Mouse (Mus musculus): ENCODE data around the gene Srrd.
A peak's percentile ranks its signal among the peaks of the same experiment; 100 is the strongest.
"Not testable (repeated sequence)": the region's sequence is repeated elsewhere in the genome, so short reads cannot be mapped to it uniquely, and the experiment has no call there.

Srrd gene

GRCm38 (mm10) chr5:112320379-112320778 is 22.5 kb downstream of the Srrd start:
- DNase-seq (ENCODE audit: low spot score in 2 of 2) = peak in 1 of 2 experiments; percentile 42

GRCm38 (mm10) chr5:112319343-112319742 is 23.5 kb downstream of the Srrd start:
- DNase-seq (ENCODE audit: low spot score in 2 of 2) = not testable (repeated sequence)

DNA sequence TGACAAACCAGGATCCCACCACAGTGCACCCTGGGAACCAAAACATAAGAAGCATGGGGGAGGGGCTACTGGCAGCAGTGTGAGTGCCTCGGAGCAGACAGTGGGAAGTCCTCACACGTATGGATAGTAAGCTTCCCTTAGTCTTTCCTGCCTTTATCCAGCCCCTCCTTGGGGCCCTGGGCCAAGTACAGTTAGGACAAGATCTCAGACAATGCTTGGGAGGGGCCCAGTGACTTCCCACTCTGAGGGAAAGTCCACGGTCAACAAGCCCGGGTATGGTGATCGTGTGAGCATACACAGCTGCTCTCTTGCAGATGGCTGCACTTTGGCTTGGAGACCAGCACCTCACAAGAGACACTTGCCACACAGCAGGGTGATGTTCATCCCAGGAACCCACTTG is 25.5 kb downstream of the Srrd start:
- DNase-seq (ENCODE audit: low spot score in 2 of 2) = no peak

DNA sequence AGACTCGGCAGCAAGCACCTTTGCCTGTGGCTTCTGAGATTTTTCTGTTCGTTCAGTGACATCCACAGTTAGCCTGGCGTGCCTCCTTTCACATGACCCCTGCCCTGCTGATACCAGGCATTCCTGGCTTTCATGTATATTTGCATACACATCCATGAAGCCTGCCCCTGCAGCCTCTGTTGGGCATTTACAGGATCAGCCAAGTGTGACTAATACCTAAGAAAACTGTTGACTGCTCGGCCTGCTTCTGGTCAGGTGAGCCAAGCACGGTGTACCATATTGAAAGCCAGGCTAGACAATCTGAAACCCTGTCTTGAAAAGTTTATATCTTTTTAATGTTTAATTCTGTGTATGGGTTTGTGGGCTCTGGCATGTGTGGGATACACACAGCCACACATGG is 26.4 kb downstream of the Srrd start:
- DNase-seq (ENCODE audit: low spot score in 2 of 2) = no peak

- DNase-seq (ENCODE audit: low spot score in 2 of 2) = no peak
Observed at GRCm38 (mm10) chr5:112313222-112313885, 29.5 kb downstream of the Srrd start.

GRCm38 (mm10) chr5:112305842-112306241 is 37.0 kb downstream of the Srrd start:
- no peak for DNase-seq (ENCODE audit: low spot score in 2 of 2)

DNA sequence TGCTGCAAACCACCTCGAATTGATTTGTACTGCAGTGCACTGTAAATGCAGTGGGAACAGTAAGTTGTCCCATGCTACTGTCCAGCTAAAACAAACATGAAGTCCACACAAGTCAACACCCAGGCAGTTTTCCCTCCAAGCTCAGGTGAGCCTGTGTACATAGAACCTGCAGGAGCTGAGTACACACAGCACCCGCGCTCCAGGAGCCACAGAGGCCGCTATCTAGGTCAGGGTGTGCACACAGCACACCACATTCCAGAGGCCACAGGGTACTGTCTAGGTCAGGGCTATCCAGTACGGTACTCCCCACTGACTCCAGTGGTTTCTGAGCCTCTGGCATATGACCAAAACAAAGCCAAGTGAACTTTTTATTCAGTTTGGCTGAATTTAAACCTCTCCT is 40.5 kb downstream of the Srrd start:
- no peak for DNase-seq (ENCODE audit: low spot score in 2 of 2)

DNA sequence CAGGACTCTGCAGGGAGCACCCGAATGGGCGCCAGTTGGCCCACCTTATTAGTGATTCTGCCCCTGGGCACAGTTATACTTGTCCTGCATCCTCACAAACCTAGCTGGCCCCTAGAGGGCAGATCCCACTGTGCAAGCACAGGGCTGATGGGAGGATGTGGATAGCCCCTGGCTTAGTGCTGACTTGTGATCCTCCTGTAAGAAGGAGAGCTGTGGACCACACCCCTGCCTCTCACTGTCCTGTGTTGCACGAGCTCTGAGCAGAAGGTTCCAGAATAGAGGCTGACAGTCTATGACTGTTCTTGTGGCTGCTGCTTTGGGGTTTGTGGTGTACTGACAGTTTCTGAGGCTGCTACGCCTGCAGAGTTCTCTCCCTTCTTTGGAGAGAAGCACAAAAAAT is 41.1 kb downstream of the Srrd start:
- DNase-seq (ENCODE audit: low spot score in 2 of 2) = no peak

- no peak for DNase-seq (ENCODE audit: low spot score in 2 of 2)
Observed at GRCm38 (mm10) chr5:112300721-112301308, 42.0 kb downstream of the Srrd start.

- no peak for DNase-seq (ENCODE audit: low spot score in 2 of 2)
Observed at GRCm38 (mm10) chr5:112300112-112300511, 42.7 kb downstream of the Srrd start.

GRCm38 (mm10) chr5:112299399-112299798 is 43.4 kb downstream of the Srrd start:
- no peak for DNase-seq (ENCODE audit: low spot score in 2 of 2)

GRCm38 (mm10) chr5:112298226-112298988 is 44.4 kb downstream of the Srrd start:
- no peak for DNase-seq (ENCODE audit: low spot score in 2 of 2)

- no peak for DNase-seq (ENCODE audit: low spot score in 2 of 2)
Observed at GRCm38 (mm10) chr5:112297257-112297656, 45.6 kb downstream of the Srrd start.

DNA sequence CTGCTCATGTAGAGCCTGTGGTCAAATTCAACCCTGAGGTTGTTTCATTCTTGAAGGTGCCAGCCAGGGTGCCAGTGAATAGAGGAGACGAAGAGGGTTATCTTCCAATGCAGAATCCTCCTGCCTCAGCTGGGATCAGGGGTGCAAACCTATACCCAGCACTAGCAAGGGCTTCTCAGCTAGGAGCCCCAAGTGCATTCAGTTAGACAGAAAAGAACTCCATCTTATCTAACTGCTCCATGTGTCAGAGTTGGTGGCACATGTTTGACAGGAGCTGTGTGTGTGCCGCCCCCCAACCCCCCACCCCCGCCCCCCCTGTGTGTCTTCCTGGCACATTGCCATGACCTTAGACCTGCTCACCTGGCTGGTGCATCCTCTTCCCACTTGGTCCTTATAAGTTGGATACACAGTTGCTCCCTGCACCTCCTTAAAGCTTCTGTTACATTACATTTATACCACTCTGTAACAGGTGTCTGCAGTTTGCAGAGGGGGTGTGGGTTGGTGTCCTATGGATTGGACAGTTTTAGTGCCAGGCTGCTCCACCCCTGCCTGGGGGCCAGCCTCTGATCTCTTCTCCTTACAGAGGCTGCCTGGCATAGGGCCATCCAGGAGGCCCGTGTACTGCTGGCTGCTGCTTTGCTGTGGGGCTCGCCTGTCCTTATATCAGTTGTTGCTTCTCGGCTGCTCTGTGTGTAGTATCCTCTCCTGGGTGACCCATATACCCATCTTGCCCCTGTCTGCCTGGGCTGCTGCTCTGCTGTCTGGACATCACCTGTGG is 46.2 kb downstream of the Srrd start:
- no peak for DNase-seq (ENCODE audit: low spot score in 2 of 2)

- no peak for DNase-seq (ENCODE audit: low spot score in 2 of 2)
Observed at GRCm38 (mm10) chr5:112295564-112295963, 47.3 kb downstream of the Srrd start.

- no peak for DNase-seq (ENCODE audit: low spot score in 2 of 2)
Observed at GRCm38 (mm10) chr5:112295162-112295561, 47.7 kb downstream of the Srrd start.

DNA sequence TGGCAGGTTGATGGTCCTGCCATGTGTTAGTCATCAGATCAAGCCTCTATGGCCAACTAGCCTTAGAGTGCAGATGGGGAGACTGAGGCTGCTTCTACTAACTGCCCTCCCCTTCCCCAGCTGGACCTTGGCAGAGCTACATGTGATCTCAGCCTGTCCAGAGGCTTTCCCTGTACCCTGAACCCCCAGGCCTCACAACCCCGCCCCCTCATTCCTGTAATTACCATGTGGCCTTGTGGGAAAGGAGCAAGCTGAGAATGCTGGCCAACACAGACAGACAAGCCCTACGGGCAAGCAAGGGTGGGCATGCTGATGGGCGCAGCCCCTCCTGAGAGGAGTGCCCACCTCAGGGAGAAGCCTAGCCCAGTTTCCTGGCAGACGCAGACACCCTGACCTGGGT is 48.1 kb downstream of the Srrd start:
- no peak for DNase-seq (ENCODE audit: low spot score in 2 of 2)

GRCm38 (mm10) chr5:112293800-112294199 is 49.0 kb downstream of the Srrd start:
- DNase-seq (ENCODE audit: low spot score in 2 of 2) = no peak

GRCm38 (mm10) chr5:112292343-112292980 is 50.4 kb downstream of the Srrd start:
- no peak for DNase-seq (ENCODE audit: low spot score in 2 of 2)

DNA sequence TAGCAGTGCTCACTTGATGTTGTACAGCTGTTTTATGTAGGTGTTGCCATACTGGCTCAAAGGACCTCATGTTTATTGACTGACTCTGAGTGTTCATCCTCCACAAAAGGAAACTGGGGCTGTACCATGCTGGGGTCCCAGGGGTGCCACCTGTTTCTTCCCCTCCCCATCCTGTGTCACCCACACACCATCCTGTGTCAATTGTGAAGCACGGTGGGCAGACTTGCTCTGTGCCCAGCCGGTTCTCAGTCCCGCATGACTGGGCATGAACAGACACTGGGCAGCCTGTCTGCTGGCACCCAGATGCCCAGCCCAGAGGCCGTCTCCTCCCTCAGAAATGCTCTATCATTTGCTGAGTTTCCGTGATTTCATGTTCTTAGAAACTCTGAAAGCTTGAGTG is 51.0 kb downstream of the Srrd start:
- no peak for DNase-seq (ENCODE audit: low spot score in 2 of 2)

DNA sequence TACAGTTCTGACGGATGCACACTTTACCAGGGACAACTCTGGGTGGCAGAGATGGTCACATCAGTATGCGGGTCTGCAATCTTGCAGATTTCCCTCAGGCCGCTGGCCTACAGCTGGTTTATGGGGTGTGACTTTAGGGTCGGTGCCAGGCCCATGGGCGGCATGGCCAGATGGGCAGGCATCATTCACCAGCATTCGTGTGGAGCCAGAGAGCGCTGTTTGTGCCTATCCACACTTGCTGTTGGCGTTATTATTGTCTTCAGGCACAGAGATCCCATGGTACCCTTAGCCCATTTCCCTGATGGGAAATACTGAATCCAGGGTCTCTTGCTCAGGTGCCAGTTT is 52.3 kb downstream of the Srrd start:
- no peak for DNase-seq (ENCODE audit: low spot score in 2 of 2)
